Mouse (Mus musculus) G1E-ER4 (cell line): ENCODE results near the gene Olfr123. TPM values are rescaled to one million over a fixed set of nuclear protein-coding genes. Genes with fewer than 3 reads are reported as not detected.

ENCODE experiments used
- GATA1 ChIP-seq: IDR thresholded peaks from one replicate; pipeline ENCODE4 v1.8.0; 2012; ENCODE audit warnings: low read length, inconsistent platforms
- polyA plus RNA-seq: library from polyadenylated mRNA; stranded (reverse); fragments of >175 nt; gene quantifications from 2 replicates; pipeline ENCODE4 v1.2.3, GENCODE M21; 2012

The Olfr123 gene
- not detected in 2 replicates for polyA plus RNA-seq

DNA sequence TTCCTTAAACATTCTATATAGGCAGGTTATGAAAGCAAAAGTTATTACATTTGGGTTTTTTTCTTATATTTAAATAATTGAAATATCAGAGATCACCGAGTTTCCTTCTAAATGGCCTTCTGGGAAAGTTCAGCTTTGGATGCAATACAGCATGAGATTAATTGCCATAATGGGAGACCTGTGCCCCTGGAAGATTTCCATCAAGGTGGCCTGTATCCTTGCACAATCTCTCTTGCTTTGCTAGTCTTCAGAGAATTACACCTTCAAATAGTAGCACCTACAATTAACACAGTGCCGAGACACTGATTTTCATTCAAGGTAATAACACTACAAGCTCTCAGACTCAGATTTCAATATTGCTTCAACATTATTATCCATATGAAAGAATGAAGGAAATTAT, at the start of gene Olfr123:
Gene Olfr123 (plus strand): TSS at position 301 of the 400 bp plus-strand sequence.
- no peak for TF ChIP-seq GATA1

DNA sequence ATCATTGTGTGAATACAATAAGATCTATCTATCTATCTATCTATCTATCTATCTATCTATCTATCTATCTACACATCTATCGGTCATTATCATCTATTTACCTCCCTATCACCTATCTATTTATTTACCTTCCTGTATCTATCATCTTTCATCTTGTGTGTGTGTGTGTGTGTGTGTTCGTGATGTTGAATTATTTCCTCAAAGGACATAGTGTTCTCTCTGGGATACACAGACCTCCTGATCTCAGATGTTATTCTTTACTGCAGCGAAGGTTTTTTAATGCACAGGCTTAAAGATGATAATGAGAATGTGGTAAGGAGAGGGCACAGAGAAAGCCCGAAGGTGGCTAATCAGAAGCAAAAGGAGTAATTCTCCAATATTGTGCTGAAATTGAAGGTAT, 25.0 kb upstream of the Olfr123 start, which contains the start of gene Olfr122:
Gene Olfr122 (plus strand): TSS at position 301 of the 400 bp plus-strand sequence.
- TF ChIP-seq GATA1: no peak

DNA sequence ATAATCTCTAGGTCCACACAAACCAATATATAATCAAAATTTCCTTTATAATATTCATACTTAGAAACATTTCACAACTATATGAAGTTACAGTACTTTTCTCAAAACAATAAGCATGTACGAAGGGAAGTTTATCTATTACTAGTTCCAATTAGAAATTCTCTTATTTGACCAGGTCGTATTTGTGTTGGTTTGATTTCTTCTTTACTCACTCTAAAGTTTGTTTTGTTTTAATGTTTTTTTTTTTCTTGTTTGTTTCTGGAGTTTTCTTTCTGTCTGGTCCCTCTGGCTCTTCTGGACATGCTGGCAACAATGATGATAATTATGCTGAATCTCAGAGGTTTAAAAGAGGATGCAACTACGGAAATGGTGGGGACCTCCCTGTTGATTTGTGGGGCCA, 6.3 kb downstream of the Olfr123 start, which contains the start of gene Olfr124:
Gene Olfr124 (plus strand): TSS at position 301 of the 400 bp plus-strand sequence.
- no peak for TF ChIP-seq GATA1

DNA sequence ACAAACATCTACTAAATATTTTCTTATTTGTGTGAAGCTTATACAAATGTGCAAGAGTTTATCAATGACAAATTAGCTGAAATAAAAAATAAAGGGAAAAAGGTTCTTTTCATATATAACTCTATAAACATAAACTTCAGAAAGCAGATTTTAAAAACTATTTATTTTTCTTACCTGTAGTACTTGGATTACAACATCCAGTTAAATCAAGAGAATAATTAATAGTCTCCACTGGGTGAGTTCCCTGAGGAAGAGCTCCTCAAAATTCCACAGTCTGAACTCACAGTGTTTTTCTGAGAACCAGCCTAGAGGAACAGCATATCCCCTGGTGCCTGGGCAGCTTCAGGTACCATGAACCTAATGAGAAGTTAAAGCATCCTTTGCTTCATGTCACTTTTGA, 39.3 kb downstream of the Olfr123 start, which contains the start of gene Olfr125:
Gene Olfr125 (plus strand): TSS at position 301 of the 400 bp plus-strand sequence.
- no peak for TF ChIP-seq GATA1

DNA sequence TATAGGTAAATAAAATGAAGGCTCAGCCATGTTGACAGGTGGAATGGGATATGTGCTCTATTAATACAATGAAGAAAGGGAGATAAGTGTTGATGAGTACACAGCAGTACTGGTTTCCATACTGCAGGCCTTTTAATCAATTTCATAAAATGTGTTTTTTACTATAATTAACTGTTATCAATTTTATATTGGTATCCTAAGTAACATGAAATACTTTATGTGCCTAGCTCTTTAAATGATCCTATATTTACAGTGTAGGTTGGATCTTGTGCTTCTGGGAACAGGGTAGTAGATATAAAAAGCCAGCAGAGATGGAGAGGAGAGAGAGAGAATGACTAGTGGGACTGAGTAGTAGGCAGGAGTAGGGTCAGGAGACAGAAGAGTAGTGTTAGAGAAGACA, 53.9 kb downstream of the Olfr123 start, which contains the start of gene Olfr126:
Gene Olfr126 (plus strand): TSS at position 301 of the 400 bp plus-strand sequence.
- TF ChIP-seq GATA1: no peak

Other genes with a start within 250 kb of the Olfr123 start
- gene Olfr112, start 224.1 kb upstream of the Olfr123 start, polyA plus RNA-seq: not detected in 2 replicates
- not detected in 2 replicates for gene Olfr113, start 215.9 kb upstream of the Olfr123 start, polyA plus RNA-seq
- gene Olfr114, start 200.8 kb upstream of the Olfr123 start, polyA plus RNA-seq: not detected in 2 replicates
- not detected in 2 replicates for gene Olfr115, start 166.4 kb upstream of the Olfr123 start, polyA plus RNA-seq
- gene Olfr116, start 166.3 kb upstream of the Olfr123 start, polyA plus RNA-seq: not detected in 2 replicates
- gene Olfr117, start 129.7 kb upstream of the Olfr123 start, polyA plus RNA-seq: not detected in 2 replicates
- gene Olfr118, start 126.5 kb upstream of the Olfr123 start, polyA plus RNA-seq: not detected in 2 replicates
- gene Olfr119, start 97.0 kb upstream of the Olfr123 start, polyA plus RNA-seq: not detected in 2 replicates
- gene Olfr120, start 71.7 kb upstream of the Olfr123 start, polyA plus RNA-seq: not detected in 2 replicates
- gene Olfr121, start 44.7 kb upstream of the Olfr123 start, polyA plus RNA-seq: not detected in 2 replicates
- gene Olfr122, start 24.9 kb upstream of the Olfr123 start, polyA plus RNA-seq: not detected in 2 replicates
- not detected in 2 replicates for gene Olfr124, start 6.4 kb downstream of the Olfr123 start, polyA plus RNA-seq
- gene Olfr125, start 39.4 kb downstream of the Olfr123 start, polyA plus RNA-seq: not detected in 2 replicates
- gene Olfr126, start 54.0 kb downstream of the Olfr123 start, polyA plus RNA-seq: not detected in 2 replicates
- not detected in 2 replicates for gene Olfr127, start 106.9 kb downstream of the Olfr123 start, polyA plus RNA-seq
- not detected in 2 replicates for gene Olfr128, start 127.0 kb downstream of the Olfr123 start, polyA plus RNA-seq
- gene Olfr761, start 159.6 kb downstream of the Olfr123 start, polyA plus RNA-seq: not detected in 2 replicates